Mouse (Mus musculus): ENCODE measurements around the gene Zfyve26.

GRCm38 (mm10) chr12:79190931-79191673 is 105.0 kb downstream of the Zfyve26 start:
- TF ChIP-seq EP300 (IDR thresholded peaks at IDR 0.05; ENCODE audit: insufficient read depth, low read depth, low read length), result no peak
- TF ChIP-seq CTCF (IDR thresholded peaks at IDR 0.05), result no peak

Data from heart, adult 2 months (tissue).